Mouse (Mus musculus) thymus, postnatal 0 days (tissue): ENCODE data around the gene Nsrp1. TPM values are rescaled to one million over a fixed set of nuclear protein-coding genes. Genes with fewer than 3 reads are reported as not detected.

Source experiments
- DNase-seq: peaks from one replicate; pipeline ENCODE4 v3.0.0-alpha.2; 2015; ENCODE audit warnings: low spot score
- polyA plus RNA-seq: library from polyadenylated mRNA; unstranded; fragments of >200 nt; fragmentation: Nextera tagmentation; extraction: Ambion mirVana; gene quantifications from 2 replicates; pipeline ENCODE4 v1.2.1, GENCODE M21; 2015

Gene Nsrp1
- polyA plus RNA-seq, 1 experiment from 2014 or later, result 90.7 TPM

DNA sequence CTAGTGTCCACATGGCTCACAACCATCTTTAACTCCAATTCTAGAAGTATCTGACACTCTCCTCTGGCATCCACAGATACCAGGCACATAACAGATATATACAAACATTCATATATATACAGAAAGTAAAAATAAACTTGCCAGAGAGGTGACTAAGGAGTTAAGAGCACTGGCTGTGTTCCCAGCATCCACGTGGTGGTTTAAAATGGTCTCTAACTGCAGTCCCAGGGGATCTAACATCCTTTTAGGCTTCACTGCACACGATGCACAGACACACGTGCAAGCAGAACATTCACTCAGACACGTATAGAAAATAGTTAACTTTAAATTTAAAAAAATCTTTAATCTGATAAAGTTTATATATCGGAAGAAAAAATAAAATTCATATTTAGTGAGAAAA is 16.3 kb downstream of the Nsrp1 start:
- no peak for DNase-seq

DNA sequence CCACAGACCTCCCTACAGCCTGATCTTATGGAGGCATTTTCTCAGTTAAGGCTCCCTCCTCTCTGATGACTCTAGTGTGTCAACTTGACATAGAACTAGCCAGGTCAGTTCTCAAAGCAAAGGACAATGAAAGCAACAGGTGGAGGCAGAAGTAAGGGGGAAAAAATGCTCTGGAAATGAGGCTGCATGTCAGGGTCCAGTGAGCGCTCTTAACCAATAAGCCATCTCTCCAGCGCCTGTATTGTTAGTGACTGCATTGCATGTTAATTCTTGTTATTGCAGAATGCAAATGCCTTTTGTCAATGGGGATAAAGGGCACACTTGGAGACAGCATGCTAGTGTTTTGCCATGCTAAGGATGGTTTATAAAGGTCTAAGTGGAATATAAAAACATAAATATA is 35.4 kb downstream of the Nsrp1 start:
- no peak for DNase-seq

DNA sequence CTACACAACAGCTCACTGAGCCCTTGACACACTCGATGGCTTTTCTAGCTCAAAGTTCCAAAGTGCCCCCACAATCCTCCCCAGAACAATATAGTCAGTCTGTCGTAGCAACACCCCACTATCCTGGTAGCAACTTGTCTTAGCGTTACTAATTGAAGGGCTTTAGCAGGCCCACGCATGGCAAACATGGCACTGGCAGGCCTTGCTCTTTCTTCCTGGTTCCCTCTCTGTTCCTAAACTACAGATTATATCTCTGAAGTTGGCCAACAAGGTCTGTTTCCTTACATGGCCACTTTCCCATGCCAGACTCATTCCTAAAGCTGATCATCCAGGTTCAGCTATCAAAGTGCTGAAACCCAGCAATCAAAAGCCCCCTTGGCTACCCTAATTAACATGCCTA is 36.3 kb downstream of the Nsrp1 start:
- no peak for DNase-seq

DNA sequence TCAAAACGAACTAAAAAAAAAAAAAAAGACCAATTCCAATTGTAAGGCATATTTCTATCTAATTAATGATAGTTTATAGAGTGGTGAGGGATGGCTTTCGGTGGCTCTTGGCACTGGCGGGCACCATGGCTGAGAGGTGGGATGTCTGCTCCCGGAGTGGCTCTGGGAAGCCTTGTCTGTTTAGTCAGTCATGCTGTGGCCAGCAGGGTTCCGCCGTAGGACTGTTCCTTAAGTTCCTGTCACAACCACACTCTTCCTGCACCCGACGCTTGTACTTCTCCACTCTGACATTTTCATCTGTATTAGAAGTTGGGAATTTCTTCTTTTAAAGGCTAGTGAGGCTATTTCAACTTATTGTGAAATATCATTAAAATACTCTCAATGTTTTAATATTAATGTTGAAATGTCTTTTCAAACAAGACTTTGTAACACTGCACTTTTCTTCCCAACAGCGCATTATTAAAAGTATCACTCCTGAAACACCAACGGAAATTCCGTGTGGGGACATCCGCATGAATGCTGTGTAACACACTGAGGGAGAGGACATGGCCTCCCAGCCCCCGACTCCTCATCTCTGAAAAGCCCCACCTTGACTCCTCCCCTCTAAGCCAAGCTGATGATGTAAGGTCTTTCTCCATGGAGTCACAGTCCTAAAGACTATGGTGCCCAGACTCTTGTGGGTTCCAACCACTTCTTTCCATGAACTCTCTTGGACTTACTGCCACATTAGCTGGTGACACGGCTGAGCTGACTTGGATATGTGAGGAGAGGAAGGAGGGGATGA is 46.9 kb downstream of the Nsrp1 start:
- no peak for DNase-seq

DNA sequence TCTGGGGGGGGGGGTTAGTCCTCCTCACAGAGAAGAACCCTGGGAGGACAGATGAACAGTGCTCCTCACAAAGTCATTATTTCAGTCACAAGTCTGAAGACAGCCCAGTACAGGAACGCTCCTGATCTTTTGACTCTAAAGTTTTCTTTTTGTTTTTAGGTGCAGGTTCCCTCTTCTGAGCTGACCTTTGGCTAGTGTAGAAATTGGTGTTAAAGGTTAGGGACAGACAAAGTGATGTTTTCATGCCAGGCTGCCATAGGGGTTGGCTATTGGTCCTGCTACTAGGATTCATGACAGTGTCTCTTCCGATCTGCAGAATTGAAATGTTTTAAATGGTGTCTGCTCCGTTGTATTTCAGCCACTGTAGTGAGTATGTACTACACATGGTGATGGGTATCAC is 50.1 kb downstream of the Nsrp1 start:
- DNase-seq, result no peak

DNA sequence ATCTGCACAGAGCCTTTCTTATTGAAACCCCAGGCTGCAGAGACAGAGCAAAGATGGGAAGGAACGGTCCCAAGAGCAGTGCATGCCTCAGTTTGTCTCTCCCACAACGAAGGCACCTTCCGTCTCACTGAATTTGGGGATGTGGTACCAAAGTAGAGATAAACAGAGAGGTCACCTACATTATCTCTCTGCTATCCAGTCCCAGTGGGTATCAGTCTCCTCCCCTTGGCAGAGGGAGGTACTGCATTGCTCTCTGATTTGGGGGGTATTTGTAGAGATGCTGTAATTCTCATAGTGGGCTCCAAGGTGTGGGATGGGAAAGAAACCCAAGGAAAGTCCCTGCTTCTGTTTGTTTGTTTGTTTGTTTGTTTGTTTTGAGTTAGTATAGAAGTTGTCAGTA is 51.7 kb downstream of the Nsrp1 start:
- peak; percentile 9 for DNase-seq

DNA sequence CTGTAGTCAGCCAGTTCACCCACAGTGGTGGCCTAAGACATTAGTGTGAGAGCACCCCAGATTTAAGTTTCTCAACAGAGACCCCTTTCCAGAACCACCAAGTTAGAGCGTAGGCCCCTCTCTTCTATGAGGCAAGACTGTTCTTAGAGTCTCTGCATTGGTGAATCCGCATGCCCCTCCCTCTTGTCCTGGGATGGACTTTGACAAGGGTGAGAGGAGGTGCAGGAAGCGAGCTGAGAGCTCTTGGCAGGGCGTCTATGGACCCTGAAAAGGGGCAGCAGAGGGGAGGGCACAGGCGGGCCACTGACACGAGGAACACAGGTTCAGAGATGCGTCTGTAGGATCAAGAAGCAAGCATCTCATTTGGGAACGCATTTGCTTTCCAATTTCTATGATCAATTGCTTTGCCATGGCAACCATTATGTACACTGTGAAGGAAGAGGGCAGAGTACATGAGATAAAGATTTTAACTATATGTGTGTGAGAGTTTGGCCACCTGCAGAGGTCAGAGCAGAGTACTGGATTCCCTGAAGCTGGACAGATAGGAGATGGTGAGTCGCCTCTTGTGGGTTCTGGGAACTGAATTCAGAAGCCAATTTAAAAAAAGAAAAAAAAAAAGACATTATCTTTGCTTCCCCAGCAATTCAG is 56.4 kb downstream of the Nsrp1 start:
- no peak for DNase-seq

DNA sequence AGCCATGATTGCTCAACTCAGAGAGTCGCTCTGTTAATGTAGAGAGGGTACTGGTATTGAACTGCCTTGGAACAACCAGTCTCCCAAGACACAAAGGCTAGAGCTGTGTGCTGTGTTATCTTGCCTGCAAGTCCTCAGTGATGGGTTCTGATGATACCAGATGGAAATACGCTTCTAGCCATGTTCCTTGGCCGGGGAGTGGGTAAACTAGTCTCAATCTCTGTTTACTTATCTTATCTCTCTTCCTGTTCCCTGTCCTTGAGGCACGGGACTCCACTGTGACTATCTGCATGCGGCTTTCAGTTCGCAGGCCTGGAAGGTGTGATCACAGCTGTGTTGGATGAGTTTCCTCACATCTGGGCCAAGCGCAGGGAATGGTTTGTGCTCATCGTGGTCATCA is 58.7 kb downstream of the Nsrp1 start:
- no peak for DNase-seq

DNA sequence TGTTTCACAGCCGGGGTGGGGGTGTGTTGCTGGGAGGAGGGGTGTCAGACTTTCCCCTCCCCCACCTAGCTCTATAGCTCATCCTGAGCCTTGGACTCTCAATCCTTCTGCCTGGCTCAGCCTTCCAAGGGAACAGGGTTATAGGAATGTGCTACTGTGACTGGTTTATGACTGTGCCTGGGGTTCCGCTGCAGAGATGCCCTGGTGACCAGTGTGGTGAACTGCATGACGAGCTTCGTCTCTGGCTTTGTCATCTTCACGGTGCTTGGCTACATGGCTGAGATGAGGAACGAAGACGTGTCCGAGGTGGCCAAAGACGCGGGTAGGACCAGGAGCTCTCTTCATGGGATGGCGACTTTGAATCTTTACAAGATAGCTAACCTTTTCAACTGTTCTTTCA is 60.2 kb downstream of the Nsrp1 start:
- DNase-seq, result no peak

DNA sequence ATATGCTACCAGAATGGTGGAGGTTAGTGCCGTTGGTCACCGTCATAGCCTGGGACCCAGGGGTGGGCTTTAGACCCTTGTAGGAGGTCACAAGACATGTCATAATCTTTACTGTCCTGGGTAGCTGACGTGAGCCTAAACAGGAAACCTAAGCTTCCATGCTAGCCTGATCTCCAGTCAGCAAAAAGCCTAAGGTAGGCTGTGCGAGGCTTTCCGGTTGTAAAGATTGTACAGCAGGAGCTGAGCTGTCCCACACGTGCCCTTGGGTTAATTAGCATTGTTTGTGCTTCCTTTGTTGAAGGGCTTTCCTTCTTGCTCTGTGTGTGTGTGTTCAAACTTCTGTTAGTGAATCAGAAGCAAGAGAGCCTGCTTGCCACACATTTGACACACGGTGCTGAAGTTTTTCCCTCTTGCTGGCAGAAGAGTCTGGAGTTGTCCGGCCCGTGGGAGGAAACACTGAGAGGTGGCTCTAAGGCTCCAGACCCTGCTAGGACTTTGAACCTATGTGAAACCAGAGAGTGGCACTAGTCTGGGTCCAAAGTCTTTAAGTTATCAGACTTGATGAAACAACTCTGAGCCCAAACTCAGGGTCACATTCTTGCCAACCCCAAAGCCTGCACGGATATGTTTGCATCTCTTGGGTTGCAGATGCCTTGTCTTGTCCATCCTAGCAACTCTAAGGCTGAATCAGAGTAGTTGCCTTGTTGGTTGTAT is 67.3 kb downstream of the Nsrp1 start:
- no peak for DNase-seq

DNA sequence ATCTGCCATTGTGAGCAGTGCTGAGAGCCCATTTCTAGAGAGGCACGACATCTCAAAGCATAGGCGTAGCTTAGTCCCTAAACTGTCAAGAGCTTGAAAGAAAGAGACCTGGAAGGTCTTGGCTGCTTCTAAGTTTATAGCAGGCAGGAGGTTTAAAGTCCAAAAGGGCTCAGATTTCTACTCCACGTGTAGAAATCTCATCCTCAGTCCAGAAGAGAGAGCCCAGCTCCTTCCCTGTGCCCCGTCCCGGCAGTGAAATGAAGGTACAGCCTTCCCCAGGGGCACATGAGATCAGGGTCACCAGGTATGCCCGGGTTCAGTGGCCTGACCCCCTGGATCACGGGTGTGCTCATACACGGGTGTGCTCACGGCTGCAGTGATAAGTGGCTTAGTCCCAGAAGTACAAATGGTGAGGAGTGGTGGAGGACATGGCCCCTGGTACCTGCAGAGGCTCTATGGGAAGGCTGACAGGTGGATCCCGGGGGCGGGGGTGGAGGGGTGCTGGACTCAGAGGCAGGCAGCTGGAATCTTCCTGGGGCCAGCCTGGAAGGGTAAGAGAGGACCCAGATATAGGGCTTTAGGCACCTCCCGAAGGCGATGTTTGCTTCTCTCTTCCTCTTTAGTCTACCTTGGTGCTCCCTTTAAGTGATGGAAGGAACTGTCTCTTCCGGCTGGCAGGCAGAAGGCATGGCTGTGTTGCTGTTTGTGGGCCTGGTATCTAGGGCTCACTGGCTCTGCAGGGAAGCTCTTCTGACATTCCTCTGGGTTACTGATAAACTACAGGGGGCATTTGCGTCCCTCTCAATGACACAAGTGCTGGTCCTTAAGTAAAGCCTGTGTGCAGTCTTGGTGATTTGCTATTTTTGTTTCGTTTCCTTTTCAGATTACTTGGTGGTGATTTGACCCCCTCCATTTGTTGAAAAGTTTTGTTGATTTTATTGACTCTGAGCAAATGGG is 68.9 kb downstream of the Nsrp1 start:
- no peak for DNase-seq

DNA sequence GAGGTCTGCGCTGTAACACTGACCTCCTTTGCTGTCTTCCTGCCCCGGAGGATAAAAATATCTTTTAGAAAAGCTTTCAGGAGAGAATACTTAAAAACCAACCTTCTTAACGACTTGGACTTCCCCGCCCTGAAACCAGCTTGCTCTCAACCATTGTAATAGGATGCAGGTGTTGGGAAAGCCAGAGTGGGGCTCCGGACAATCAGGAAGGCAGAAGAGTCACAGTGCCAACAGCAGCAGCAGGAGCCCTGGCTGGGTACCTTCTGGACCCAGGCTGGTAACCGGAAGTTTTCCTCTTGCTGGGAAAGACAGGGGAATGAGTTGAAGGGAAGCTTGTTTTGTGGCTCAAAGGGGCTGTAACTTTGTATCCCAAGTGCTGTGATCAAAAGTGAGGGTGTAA is 71.6 kb downstream of the Nsrp1 start:
- DNase-seq, result no peak

DNA sequence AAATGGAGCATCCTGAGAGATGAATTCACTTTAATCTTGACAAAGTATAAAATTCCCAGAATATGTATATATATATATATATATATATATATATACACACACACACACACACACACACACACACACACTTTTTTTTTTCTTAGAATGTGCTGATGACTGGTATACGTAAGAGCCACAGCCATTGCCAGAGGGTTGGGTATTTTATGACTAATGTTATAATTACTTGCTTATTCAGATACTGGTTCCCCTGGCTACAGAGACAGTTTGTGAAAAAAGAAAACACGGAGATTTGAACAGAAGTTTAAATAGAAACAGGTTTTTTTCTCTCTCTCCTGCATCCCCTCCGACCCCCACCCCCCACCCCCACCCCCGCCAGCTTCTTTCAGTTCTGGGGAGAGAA is 72.4 kb downstream of the Nsrp1 start:
- DNase-seq, result no peak

DNA sequence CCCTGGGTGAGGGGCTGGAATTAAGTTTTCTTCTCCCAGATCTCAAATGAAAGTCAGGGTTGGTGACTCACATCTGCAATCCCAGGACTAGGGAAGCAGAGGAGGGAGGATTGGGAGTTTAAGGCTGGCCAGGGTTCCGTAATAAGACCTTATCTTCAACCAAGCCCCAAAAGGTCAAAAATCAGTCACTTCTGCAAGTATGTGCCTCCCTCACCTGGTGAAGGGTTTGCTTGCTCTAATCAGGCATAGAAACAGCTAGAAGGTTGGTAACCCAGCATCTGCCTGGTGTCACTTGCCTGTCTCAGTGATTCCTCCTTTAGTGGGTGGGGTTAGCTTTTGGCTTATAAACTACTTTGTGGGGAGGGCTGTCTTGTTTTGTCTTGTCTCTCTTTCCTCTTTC is 75.9 kb downstream of the Nsrp1 start:
- DNase-seq, result no peak

DNA sequence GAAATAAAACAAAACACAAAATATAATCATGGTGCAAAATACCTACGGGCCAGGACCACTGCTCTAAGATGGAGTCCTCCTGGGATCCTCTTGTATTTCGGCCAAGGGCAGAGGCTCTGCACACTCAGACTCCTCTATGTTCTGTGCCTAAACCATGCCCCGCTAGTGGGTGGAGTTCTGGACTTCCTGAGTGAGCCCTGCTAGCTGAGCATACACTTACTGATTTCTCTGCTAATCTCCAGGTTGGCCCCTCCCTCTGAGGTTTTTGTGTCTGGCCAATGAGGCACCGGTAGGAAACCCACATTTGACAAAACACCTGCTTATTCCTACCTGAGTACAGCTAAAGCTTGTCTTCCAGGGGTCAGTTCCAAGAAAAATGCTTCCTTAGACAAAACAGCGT is 77.5 kb downstream of the Nsrp1 start:
- peak; percentile 22 for DNase-seq

DNA sequence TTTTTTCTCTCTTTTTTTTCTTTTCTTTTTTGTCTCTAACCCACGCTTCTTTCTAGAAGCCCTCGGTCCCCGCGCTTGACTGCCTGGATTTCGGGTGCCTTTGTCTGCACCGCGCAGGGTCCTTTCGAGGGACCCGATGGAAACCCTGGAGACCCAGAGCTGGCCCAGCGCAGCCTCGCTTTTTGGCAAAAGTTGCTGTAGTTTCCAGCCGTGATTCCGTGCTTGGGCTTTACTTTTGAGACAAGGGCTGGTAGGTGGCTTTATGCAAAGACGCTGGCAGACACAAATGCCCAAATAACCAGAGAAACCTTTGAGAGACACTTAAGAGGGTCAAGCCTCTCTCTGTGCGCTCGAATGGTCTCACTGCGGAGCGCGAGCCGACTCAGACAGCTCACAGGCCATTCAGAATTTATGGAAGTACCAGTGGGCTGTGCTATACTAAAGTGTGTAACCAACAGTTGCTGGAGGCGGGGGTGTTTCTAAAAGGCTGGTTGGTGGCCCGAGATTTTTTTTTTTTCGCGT is 79.5 kb downstream of the Nsrp1 start:
- DNase-seq, result no peak

DNA sequence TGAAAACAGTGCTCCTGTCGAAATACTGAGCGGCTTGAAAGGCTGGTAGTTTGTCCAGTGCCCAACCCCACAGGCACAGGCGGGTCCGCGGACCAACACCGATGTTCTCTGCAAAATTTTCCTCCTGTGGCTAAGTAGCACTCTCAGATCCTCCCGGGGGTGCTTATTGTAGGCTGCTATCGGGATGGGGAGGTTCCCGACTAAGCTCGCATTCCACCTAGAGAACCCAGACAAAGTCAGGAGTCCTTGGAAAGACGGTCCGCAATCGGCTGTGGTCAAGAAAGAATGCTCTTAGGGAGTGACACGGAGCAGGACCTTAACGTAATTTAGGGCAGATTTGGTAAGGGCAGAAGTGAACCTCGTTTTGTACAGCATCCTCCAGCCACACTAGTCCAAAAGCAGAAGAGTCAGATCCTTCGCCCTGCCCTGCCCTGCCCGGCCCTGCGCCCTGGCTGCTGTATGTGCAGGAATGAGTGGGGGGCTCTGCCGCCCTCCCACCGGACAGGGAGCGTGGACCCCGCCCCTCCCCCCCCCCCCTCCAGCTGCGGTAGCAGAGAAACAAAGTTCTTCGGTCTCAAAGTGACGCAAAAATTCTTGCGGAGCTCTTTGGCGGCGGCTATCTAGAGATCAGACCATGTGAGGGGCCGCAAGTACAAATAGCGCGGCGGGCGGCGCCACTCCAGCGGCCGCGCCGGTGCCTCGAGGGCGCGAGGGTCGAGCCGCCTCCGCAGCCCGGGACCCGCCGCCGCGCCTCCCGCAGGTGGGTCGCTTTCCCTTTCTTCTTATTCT is 80.1 kb downstream of the Nsrp1 start, which contains the start of gene Slc6a4:
TSS of gene Slc6a4 (plus strand) at position 688 of the 789 bp plus-strand sequence.
- peak; percentile 11 for DNase-seq

DNA sequence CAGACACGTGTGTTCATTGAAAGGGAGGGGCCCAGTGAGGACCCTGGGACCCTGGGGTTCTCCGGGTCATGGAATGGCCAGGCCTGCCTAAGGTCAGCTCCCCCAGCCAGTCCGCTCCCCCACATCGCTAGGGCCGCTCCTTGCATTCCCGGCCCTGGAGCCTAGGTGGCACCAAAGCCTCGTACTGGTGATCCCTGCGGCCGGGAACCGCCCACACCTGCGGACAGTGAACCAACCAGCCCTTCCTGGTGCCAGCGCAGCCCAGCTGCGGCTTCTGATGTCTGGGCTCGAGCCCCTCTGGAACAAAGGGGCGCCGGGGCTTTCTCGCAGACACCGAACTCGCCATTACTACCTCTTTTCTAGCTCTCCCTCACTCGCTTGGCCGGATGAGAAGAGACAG is 80.9 kb downstream of the Nsrp1 start:
- peak; percentile 51 for DNase-seq

DNA sequence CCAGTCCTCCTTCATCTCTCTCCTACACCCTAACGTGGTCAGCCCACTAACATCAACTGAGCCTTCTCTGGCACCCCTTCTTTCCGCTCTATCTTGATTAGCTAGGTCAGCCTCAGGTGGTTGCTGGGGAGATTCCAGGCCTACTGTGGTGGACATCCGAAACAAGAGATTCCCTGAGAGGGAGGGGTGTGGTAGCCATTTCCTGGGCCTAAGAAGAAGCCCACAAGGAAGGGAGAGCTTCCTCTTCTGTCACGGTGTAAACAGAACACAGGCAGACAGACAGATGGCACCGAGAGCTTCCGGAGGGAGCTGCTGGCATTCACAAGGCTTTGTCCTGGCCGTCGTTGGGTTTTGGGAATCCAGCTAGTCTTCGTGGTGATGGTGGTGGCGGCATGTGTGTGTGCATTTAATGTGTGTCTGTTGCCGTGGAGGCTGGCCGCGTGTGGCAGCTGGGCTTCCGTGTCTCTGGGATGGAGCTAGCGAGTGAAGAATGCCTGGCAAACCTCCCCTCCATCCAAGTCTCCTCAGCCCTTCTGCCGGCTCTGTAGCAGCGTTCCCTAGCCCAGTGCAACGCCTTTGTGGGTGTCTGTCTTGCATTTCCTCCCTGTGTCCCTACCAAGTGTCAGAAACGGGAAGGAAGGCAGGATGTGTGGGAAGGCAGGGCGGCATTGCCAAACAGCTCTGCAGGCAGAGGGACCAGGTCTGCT is 82.1 kb downstream of the Nsrp1 start:
- no peak for DNase-seq
